Mouse (Mus musculus) limb, embryonic 15.5 days (tissue): Measurements from ENCODE around the gene Ripply2. TPM values are rescaled to one million over a fixed set of nuclear protein-coding genes. Genes with fewer than 3 reads are reported as not detected.

Experiments used
- ATAC-seq: fragments of 200-750 bp; cut with Nextera tagmentation; 2 replicates; pipeline ENCODE4 v1.8.0; 2017; ENCODE audit warnings: low read depth, moderate TSS enrichment; ENCODE audit not compliant: insufficient number of reproducible peaks, low FRiP score, low TSS enrichment
- H3K27ac ChIP-seq: fragments of 300-500 bp; sonication (generic); 2 replicates; pipeline ENCODE4 v1.5.1; 2015; ENCODE audit warnings: moderate library complexity, mild to moderate bottlenecking, inconsistent platforms
- H3K27me3 ChIP-seq: fragments of 300-500 bp; sonication (generic); 2 replicates; pipeline ENCODE4 v1.6.1; 2015; ENCODE audit warnings: inconsistent platforms
- H3K36me3 ChIP-seq: fragments of 300-500 bp; sonication (generic); 2 replicates; pipeline ENCODE4 v1.6.1; 2015; ENCODE audit warnings: inconsistent platforms
- H3K4me1 ChIP-seq: fragments of 300-500 bp; sonication (generic); 2 replicates; pipeline ENCODE4 v1.6.1; 2015; ENCODE audit warnings: inconsistent platforms
- H3K4me2 ChIP-seq: fragments of 300-500 bp; sonication (generic); 2 replicates; pipeline ENCODE4 v1.6.1; 2015; ENCODE audit warnings: mild to moderate bottlenecking, inconsistent platforms
- H3K4me3 ChIP-seq: fragments of 300-500 bp; sonication (generic); 2 replicates; pipeline ENCODE4 v1.5.1; 2015; ENCODE audit warnings: mild to moderate bottlenecking, inconsistent platforms
- H3K9ac ChIP-seq: fragments of 300-500 bp; sonication (generic); 2 replicates; pipeline ENCODE4 v1.6.1; 2015; ENCODE audit warnings: inconsistent platforms
- H3K9me3 ChIP-seq: fragments of 300-500 bp; sonication (generic); 2 replicates; pipeline ENCODE4 v1.6.1; 2016; ENCODE audit warnings: inconsistent platforms
- WGBS: fragments of 180-500 bp; shearing (Covaris S2); methylation state at CpG from one replicate; pipeline ENCODE4 v1.1.7; 2015; 5-methylcytosine and 5-hydroxymethylcytosine counted together
- polyA plus RNA-seq: library from polyadenylated mRNA; unstranded; fragments of >200 nt; fragmentation: Nextera tagmentation; extraction: Ambion mirVana; gene quantifications from 2 replicates; pipeline ENCODE4 v1.2.1, GENCODE M21; 2015

Ripply2 gene
- polyA plus RNA-seq, 1 experiment from 2014 or later: not detected

GRCm38 (mm10) chr9:86991758-86992157 lies 23.6 kb upstream of the Ripply2 start:
- Histone ChIP-seq H3K27me3 (no peaks in the 10 kb centered on the region), H3K4me2 (no peak overlapping the region), H3K4me3 (no peak overlapping the region), H3K27ac (no peak overlapping the region), H3K4me1 (no peaks in the 10 kb centered on the region), H3K36me3 (no peaks in the 10 kb centered on the region), H3K9me3 (no peaks in the 10 kb centered on the region), H3K9ac (no peak overlapping the region)
- ATAC-seq: no peak
- WGBS: 72% methylated on average over 8 of the region's 8 CpGs

- Histone ChIP-seq H3K4me1 (no peaks in the 10 kb centered on the region), H3K4me2 (no peak overlapping the region), H3K27me3 (no peaks in the 10 kb centered on the region), H3K27ac (no peak overlapping the region), H3K9me3 (no peaks in the 10 kb centered on the region), H3K9ac (no peak overlapping the region), H3K36me3 (no peaks in the 10 kb centered on the region), H3K4me3 (no peak overlapping the region)
- ATAC-seq: no peak
- WGBS: 43% methylated on average over 3 of the region's 3 CpGs
These were observed 18.2 kb upstream of the Ripply2 start for GRCm38 (mm10) chr9:86997046-86997691.

DNA sequence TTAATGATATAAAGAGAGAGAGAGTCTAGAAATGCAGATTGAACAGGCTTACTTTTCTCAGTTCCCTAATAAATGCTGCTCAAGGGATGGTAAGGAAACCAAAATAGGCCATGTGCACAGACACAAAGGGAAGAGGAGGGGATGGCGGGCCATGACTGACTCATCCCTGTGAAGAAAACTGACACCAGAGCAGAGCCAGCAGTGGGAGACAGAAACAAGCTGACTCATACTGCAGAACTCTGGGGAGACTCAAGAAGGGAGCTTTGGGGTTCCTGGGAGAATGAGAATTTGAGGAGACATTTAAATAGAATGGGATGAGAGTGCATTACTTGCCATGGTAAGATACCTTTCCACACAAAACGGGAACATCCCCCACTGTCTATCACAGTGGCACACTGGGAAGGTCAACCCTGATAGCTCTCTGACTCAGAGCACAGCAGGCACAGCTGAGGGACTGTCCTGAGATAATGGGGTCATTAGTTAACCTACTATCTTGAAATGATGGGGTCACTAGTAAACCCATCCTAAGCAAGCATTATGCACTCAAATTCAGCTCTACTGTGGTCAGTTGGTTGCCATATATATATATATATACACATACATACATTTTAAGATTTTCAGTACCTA lies 15.3 kb upstream of the Ripply2 start:
- Histone ChIP-seq H3K27me3 (no peaks in the 10 kb centered on the region), H3K9ac (no peak overlapping the region), H3K4me2 (no peak overlapping the region), H3K4me3 (no peak overlapping the region), H3K36me3 (no peaks in the 10 kb centered on the region), H3K9me3 (no peaks in the 10 kb centered on the region), H3K27ac (no peak overlapping the region), H3K4me1 (no peaks in the 10 kb centered on the region)
- no peak for ATAC-seq
- WGBS: 69% methylated on average over 2 of the region's 2 CpGs

- Histone ChIP-seq H3K4me2 (no peak overlapping the region), H3K4me3 (no peak overlapping the region), H3K4me1 (no peaks in the 10 kb centered on the region), H3K27ac (no peak overlapping the region), H3K9ac (no peak overlapping the region), H3K9me3 (no peaks in the 10 kb centered on the region), H3K27me3 (no peaks in the 10 kb centered on the region), H3K36me3 (no peaks in the 10 kb centered on the region)
- WGBS: 56% methylated on average over 6 of the region's 6 CpGs
- no peak for ATAC-seq
These were observed 10.5 kb upstream of the Ripply2 start for GRCm38 (mm10) chr9:87004701-87005434.

GRCm38 (mm10) chr9:87005435-87005779 lies 9.9 kb upstream of the Ripply2 start:
- ATAC-seq: no peak
- Histone ChIP-seq H3K9me3 (no peaks in the 10 kb centered on the region), H3K4me2 (no peak overlapping the region), H3K9ac (no peak overlapping the region), H3K4me1 (no peaks in the 10 kb centered on the region), H3K27ac (no peak overlapping the region), H3K36me3 (no peaks in the 10 kb centered on the region), H3K4me3 (no peak overlapping the region), H3K27me3 (no peaks in the 10 kb centered on the region)
- 56% methylated on average over 5 of the region's 5 CpGs for WGBS

DNA sequence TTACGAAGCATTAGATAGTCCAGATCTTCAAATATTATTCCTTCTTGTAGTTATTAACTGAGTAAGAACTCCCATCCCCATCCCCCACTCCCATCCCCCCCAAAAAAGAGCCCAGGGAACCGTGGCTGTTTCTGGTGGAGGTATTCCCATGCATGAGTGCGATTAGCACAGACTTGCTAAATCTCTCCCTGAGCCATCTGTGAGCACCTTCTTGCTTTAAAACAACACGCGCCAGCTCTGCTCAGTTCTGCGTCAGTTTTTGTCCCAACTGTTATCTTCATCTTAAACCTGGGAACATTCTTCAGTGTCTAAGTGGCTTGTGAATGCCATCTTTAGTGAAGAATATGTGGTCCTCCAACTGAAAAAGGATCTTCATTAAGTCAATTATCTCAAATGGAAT lies 6.8 kb upstream of the Ripply2 start:
- H3K4me3 ChIP-seq: no peak overlapping the region
- no peaks in the 10 kb centered on the region for H3K9me3 ChIP-seq
- peaks cover 16% of the 10 kb centered on the region; the same call in 1 of the 2 replicates for H3K27me3 ChIP-seq
- no peaks in the 10 kb centered on the region for H3K36me3 ChIP-seq
- H3K4me2 ChIP-seq: no peak overlapping the region
- whole genome bisulfite sequencing: 45% methylated on average over 6 of the region's 6 CpGs
- no peak overlapping the region for H3K9ac ChIP-seq
- no peak overlapping the region for H3K27ac ChIP-seq
- no peaks in the 10 kb centered on the region for H3K4me1 ChIP-seq
- ATAC-seq: no peak

DNA sequence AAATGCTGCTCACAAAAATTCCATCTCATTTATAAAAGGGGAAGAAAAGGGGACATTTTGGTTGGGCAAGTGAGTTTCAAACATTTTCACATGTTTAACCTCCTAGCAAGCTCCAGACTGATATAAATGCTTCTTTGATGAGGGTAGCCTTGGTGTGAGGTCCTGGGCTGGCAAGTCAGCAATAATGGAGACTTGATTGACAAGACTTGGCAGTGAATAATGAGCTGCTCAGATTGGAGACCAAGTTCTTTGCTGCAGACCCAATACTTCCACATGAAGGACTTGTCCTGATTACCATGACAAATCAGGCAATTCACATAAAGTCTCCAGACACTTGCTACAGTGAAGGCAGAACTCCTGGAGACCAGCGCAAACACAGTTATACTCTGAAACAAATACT lies 6.4 kb upstream of the Ripply2 start:
- peaks cover 18% of the 10 kb centered on the region for H3K27me3 ChIP-seq
- no peaks in the 10 kb centered on the region for H3K36me3 ChIP-seq
- no peaks in the 10 kb centered on the region for H3K4me1 ChIP-seq
- ATAC-seq: no peak
- 80% methylated on average over 1 of the region's 1 CpGs for WGBS
- no peak overlapping the region for H3K9ac ChIP-seq
- no peaks in the 10 kb centered on the region for H3K9me3 ChIP-seq
- H3K27ac ChIP-seq: no peak overlapping the region
- no peak overlapping the region for H3K4me3 ChIP-seq
- no peak overlapping the region for H3K4me2 ChIP-seq

GRCm38 (mm10) chr9:87015938-87016294 lies 579 bp downstream of the Ripply2 start:
- Histone ChIP-seq H3K9ac (no peak overlapping the region), H3K4me2 (peak overlapping the region; percentile 82), H3K9me3 (no peaks in the 10 kb centered on the region), H3K4me3 (peak overlapping the region; percentile 45), H3K27ac (no peak overlapping the region), H3K27me3 (peaks cover 52% of the 10 kb centered on the region), H3K4me1 (peaks cover 8% of the 10 kb centered on the region), H3K36me3 (no peaks in the 10 kb centered on the region)
- ATAC-seq: no peak
- WGBS: 3% methylated on average over 10 of the region's 10 CpGs

DNA sequence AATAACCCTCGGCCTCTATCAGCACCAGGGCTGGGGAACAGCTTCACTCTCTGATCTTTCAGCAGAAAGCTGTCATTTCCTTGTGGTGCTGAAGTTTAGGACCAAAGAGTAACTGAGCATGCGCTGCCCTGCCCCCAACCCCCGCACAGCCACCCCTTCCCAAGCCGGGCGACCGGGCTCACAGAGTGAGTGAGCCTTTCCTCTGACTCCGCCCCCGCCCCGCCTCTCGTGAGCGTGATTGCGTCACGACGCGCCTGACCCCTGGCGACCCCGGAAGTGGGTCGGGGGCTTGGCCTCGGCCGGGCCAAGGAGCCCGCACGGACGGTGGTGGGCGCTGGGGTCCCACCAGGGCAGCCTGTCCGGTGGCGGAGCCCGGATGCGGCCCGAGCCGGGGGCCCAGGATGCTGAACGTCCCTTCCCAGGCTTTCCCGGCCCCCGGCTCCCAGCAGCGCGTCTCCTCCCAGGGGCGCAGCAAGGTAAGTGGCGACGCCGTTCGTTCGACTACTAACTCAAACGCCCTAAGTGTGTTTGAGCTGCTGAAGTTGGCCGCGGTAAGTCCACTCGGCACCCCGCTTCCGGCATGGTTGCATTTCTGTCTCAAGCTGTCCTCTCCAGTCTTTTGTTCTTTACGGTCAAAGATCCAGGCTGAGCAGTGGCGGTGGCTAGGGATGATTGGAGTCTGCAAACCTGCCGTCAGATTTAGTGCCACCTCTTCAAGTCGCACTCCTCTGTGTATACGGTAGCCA lies 6.6 kb downstream of the Ripply2 start, which contains the start of gene Cyb5r4:
Gene Cyb5r4, plus strand, starts transcription at position 237 of the 746 bp plus-strand sequence.
- H3K9me3 ChIP-seq: no peaks in the 10 kb centered on the region
- peak within 1 kb of the TSS; percentile 72 for H3K4me2 ChIP-seq
- peak; percentile 99 for ATAC-seq
- under 1% methylated on average over 52 of the region's 52 CpGs for WGBS
- H3K27me3 ChIP-seq: peaks cover 6% of the 10 kb centered on the region
- H3K4me3 ChIP-seq: peak within 1 kb of the TSS; percentile 89
- peak within 1 kb of the TSS; percentile 75 for H3K27ac ChIP-seq
- H3K36me3 ChIP-seq: no peaks in the 10 kb centered on the region
- peak within 1 kb of the TSS; percentile 63 for H3K9ac ChIP-seq
- H3K4me1 ChIP-seq: peaks cover 11% of the 10 kb centered on the region

DNA sequence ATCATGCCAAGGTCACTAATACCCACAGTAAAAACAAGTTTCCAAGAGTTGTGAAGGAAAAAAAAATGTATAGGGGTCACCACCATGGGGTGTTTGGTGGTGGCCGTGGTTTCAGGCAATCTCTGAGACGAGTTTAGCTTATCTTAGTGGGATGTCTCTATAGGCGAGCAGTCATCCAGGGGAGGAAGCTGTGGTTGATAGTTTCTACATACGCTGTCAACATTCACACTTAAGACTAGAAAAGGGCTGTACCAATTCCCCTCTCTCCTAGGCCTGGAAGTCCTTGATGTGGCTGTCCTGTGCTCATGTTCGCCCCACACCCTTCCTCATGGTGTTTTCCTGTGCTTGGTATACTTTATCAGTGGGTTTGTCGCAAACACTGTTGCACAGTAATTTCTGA lies 10.4 kb downstream of the Ripply2 start:
- Histone ChIP-seq H3K27me3 (no peaks in the 10 kb centered on the region), H3K4me1 (peaks cover 11% of the 10 kb centered on the region), H3K9me3 (no peaks in the 10 kb centered on the region), H3K4me3 (no peak overlapping the region), H3K4me2 (no peak overlapping the region), H3K27ac (no peak overlapping the region), H3K9ac (no peak overlapping the region), H3K36me3 (no peaks in the 10 kb centered on the region)
- WGBS: 76% methylated on average over 6 of the region's 6 CpGs
- no peak for ATAC-seq

GRCm38 (mm10) chr9:87027423-87028084 lies 12.2 kb downstream of the Ripply2 start:
- Histone ChIP-seq H3K9me3 (no peaks in the 10 kb centered on the region), H3K27ac (no peak overlapping the region), H3K27me3 (no peaks in the 10 kb centered on the region), H3K36me3 (no peaks in the 10 kb centered on the region; the same call in 1 of the 2 replicates), H3K4me2 (no peak overlapping the region), H3K4me1 (peaks cover 6% of the 10 kb centered on the region), H3K9ac (no peak overlapping the region), H3K4me3 (no peak overlapping the region)
- no peak for ATAC-seq
- 41% methylated on average over 8 of the region's 8 CpGs for WGBS
